Mouse (Mus musculus): ENCODE measurements around the gene Gm10643. TPM values are rescaled to one million over a fixed set of nuclear protein-coding genes. Genes with fewer than 3 reads are reported as not detected.

Gm10643 gene
- polyA plus RNA-seq, 1 experiment from 2014 or later: 1.7 TPM

GRCm38 (mm10) chr8:84087821-84088220 lies 22.9 kb upstream of the Gm10643 start:
- no peak overlapping the region for H3K27ac ChIP-seq
- 96% methylated on average over 14 of the region's 14 CpGs for WGBS
- H3K27me3 ChIP-seq: no peaks in the 10 kb centered on the region
- peaks cover 11% of the 10 kb centered on the region; the same call in 1 of the 2 replicates for H3K4me1 ChIP-seq (replicated peaks)
- H3K4me2 ChIP-seq: no peak overlapping the region
- ATAC-seq (ENCODE audit: low FRiP score): no peak
- no peak overlapping the region for H3K4me3 ChIP-seq
- no peaks in the 10 kb centered on the region for H3K9me3 ChIP-seq
- peaks cover 92% of the 10 kb centered on the region for H3K36me3 ChIP-seq
- H3K9ac ChIP-seq: no peak overlapping the region

- Histone ChIP-seq H3K9ac (no peak overlapping the region), H3K27ac (no peak overlapping the region), H3K4me3 (no peak overlapping the region), H3K4me1 (replicated peaks) (peaks cover 11% of the 10 kb centered on the region; the same call in 1 of the 2 replicates), H3K9me3 (no peaks in the 10 kb centered on the region), H3K36me3 (peaks cover 92% of the 10 kb centered on the region), H3K4me2 (no peak overlapping the region), H3K27me3 (no peaks in the 10 kb centered on the region)
- no peak for ATAC-seq (ENCODE audit: low FRiP score)
- 93% methylated on average over 7 of the region's 7 CpGs for WGBS
Observed at GRCm38 (mm10) chr8:84087156-84087555, 22.2 kb upstream of the Gm10643 start.

DNA sequence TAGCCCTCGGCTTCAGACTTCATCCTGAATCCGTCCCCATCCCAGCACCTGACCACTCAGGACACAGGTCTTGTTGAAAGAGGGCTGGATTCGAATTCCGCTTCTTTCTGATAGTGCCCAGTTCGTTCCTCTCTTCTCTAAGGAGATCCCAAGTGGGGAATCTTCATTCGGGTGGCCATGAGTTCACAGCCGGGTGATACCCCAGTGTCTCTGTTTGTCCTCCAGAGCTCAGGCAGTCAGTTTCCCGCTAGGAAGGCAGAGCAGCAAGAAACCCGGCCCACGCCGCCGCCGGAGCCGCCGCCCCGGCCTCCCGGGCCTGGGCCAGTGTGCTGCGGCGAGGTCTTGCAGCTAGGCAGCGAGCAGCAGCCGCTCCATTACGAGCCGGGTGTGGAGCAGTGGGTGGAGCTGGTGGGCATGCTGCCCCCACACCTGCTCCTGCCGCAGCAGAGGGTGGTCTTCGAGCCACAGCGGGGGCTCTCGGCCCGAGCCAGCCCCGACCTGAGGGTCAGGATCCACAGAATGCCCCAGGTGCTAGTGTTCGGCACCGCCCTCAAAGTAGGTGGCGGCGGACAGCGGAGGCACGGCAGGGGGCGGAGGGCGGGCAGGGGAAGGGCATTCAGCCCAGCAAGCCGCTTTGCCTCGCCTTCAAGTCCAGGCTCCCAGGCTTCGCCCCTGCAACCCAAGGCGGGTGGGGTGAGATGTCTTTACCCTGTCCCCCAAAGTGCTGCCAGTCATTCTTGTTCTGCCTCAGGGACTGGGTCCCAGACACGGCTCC lies 19.6 kb upstream of the Gm10643 start:
- Histone ChIP-seq H3K4me3 (no peak overlapping the region), H3K4me2 (peak overlapping the region; percentile 1; the same call in 1 of the 2 replicates), H3K36me3 (peaks cover 91% of the 10 kb centered on the region), H3K9ac (peak overlapping the region; percentile 35; the same call in 1 of the 2 replicates), H3K27me3 (no peaks in the 10 kb centered on the region), H3K9me3 (no peaks in the 10 kb centered on the region), H3K27ac (no peak overlapping the region), H3K4me1 (replicated peaks) (peaks cover 11% of the 10 kb centered on the region; the same call in 1 of the 2 replicates)
- ATAC-seq (ENCODE audit: low FRiP score): peak; percentile 57
- 32% methylated on average over 42 of the region's 42 CpGs for WGBS

GRCm38 (mm10) chr8:84083829-84084241 lies 18.9 kb upstream of the Gm10643 start:
- peaks cover 90% of the 10 kb centered on the region for H3K36me3 ChIP-seq
- H3K27ac ChIP-seq: no peak overlapping the region
- H3K4me3 ChIP-seq: no peak overlapping the region
- 16% methylated on average over 8 of the region's 8 CpGs for WGBS
- no peaks in the 10 kb centered on the region for H3K27me3 ChIP-seq
- no peak overlapping the region for H3K4me2 ChIP-seq
- peaks cover 11% of the 10 kb centered on the region; the same call in 1 of the 2 replicates for H3K4me1 ChIP-seq (replicated peaks)
- no peaks in the 10 kb centered on the region for H3K9me3 ChIP-seq
- peak; percentile 40 for ATAC-seq (ENCODE audit: low FRiP score)
- H3K9ac ChIP-seq: no peak overlapping the region; the same call in 1 of the 2 replicates

- peaks cover 86% of the 10 kb centered on the region for H3K36me3 ChIP-seq
- H3K4me2 ChIP-seq: no peak overlapping the region
- no peak overlapping the region for H3K9ac ChIP-seq
- no peaks in the 10 kb centered on the region for H3K27me3 ChIP-seq
- H3K4me3 ChIP-seq: no peak overlapping the region
- H3K4me1 ChIP-seq (replicated peaks): peaks cover 13% of the 10 kb centered on the region
- no peak overlapping the region for H3K27ac ChIP-seq
- no peak for ATAC-seq (ENCODE audit: low FRiP score)
- no peaks in the 10 kb centered on the region for H3K9me3 ChIP-seq
- 93% methylated on average over 5 of the region's 5 CpGs for WGBS
Observed at GRCm38 (mm10) chr8:84079206-84079605, 14.3 kb upstream of the Gm10643 start.

GRCm38 (mm10) chr8:84076849-84077248 lies 11.9 kb upstream of the Gm10643 start:
- ATAC-seq (ENCODE audit: low FRiP score): no peak
- H3K4me2 ChIP-seq: no peak overlapping the region
- 94% methylated on average over 3 of the region's 3 CpGs for WGBS

GRCm38 (mm10) chr8:84076412-84076811 lies 11.5 kb upstream of the Gm10643 start:
- no peak overlapping the region for H3K27ac ChIP-seq
- WGBS: 100% methylated on average over 1 of the region's 1 CpGs
- no peak overlapping the region for H3K4me2 ChIP-seq
- H3K4me3 ChIP-seq: no peak overlapping the region
- H3K36me3 ChIP-seq: peaks cover 62% of the 10 kb centered on the region
- ATAC-seq (ENCODE audit: low FRiP score): no peak
- H3K9ac ChIP-seq: no peak overlapping the region
- peaks cover 34% of the 10 kb centered on the region for H3K4me1 ChIP-seq (replicated peaks)
- H3K9me3 ChIP-seq: no peaks in the 10 kb centered on the region
- no peaks in the 10 kb centered on the region for H3K27me3 ChIP-seq

More at GRCm38 (mm10) chr8:84076849-84077248, 11.9 kb upstream of the Gm10643 start:
- Histone ChIP-seq H3K9ac (no peak overlapping the region), H3K36me3 (peaks cover 66% of the 10 kb centered on the region), H3K27me3 (no peaks in the 10 kb centered on the region), H3K27ac (no peak overlapping the region), H3K9me3 (no peaks in the 10 kb centered on the region), H3K4me1 (replicated peaks) (peaks cover 30% of the 10 kb centered on the region), H3K4me3 (no peak overlapping the region)

- peak overlapping the region; percentile 77 for H3K27ac ChIP-seq
- peaks cover 37% of the 10 kb centered on the region for H3K36me3 ChIP-seq
- 34% methylated on average over 10 of the region's 10 CpGs for WGBS
- peak overlapping the region; percentile 19 for H3K4me2 ChIP-seq
- no peak overlapping the region for H3K4me3 ChIP-seq
- no peaks in the 10 kb centered on the region for H3K9me3 ChIP-seq
- peak overlapping the region; percentile 56 for H3K9ac ChIP-seq
- no peaks in the 10 kb centered on the region for H3K27me3 ChIP-seq
- peaks cover 62% of the 10 kb centered on the region for H3K4me1 ChIP-seq (replicated peaks)
- ATAC-seq (ENCODE audit: low FRiP score): peak; percentile 41
Observed at GRCm38 (mm10) chr8:84073230-84073976, 8.5 kb upstream of the Gm10643 start.

DNA sequence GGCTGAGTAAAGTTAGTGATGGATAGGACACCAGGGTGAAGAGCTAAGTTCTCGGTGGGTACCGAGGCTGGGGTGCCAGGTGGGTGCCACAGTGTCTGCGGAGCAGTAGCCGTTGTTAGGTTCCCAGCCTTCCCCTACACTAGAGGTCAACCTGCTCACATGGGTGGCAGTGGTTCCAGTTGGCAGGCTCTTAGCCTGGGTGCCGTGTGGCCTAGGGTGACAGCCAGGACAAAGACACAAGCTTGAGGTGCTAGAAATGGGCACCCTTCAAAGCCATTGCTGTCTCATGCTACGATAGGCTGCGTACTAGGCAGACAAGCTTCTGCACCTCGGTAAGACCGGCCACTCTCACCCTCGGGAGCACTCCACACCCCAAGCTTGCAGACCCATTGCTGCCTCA lies 7.4 kb upstream of the Gm10643 start:
- WGBS: 90% methylated on average over 10 of the region's 10 CpGs
- Histone ChIP-seq H3K4me3 (no peak overlapping the region), H3K9me3 (no peaks in the 10 kb centered on the region), H3K27me3 (no peaks in the 10 kb centered on the region), H3K36me3 (peaks cover 32% of the 10 kb centered on the region), H3K27ac (peak overlapping the region; percentile 77; the same call in 1 of the 2 replicates), H3K4me2 (no peak overlapping the region), H3K9ac (peak overlapping the region; percentile 39; the same call in 1 of the 2 replicates), H3K4me1 (replicated peaks) (peaks cover 72% of the 10 kb centered on the region)
- ATAC-seq (ENCODE audit: low FRiP score): no peak

DNA sequence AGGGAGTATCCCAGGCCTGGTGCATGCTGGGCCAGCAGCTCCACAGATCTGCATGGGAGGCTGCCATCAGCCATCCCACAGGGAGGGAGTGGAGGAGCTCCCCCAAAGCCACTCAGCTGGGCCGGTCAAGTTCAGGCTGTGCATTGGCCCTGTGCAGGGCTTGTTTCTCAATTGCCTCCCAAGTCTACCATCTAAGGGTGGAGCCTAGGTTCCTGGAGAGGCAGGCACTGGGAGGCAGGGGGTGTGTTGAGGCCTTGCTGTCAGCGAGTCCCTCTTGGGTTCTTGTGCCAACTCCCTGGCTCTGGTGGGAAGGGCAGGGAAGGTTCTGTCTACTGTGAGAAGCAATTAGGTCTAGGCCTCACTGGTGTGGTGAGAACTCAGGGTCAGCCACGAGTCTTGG lies 7.0 kb upstream of the Gm10643 start:
- WGBS: 79% methylated on average over 3 of the region's 3 CpGs
- Histone ChIP-seq H3K9me3 (no peaks in the 10 kb centered on the region), H3K4me1 (replicated peaks) (peaks cover 72% of the 10 kb centered on the region), H3K4me3 (no peak overlapping the region), H3K27ac (0 out of 2 replicates have a peak overlapping the region, but pooled peaks have one; percentile 77), H3K27me3 (no peaks in the 10 kb centered on the region), H3K9ac (peak overlapping the region; percentile 39; the same call in 1 of the 2 replicates), H3K4me2 (no peak overlapping the region), H3K36me3 (peaks cover 28% of the 10 kb centered on the region)
- no peak for ATAC-seq (ENCODE audit: low FRiP score)

GRCm38 (mm10) chr8:84070667-84071066 lies 5.7 kb upstream of the Gm10643 start:
- H3K9me3 ChIP-seq: no peaks in the 10 kb centered on the region
- H3K27ac ChIP-seq: no peak overlapping the region
- H3K4me1 ChIP-seq (replicated peaks): peaks cover 73% of the 10 kb centered on the region
- no peak for ATAC-seq (ENCODE audit: low FRiP score)
- peaks cover 16% of the 10 kb centered on the region for H3K36me3 ChIP-seq
- 85% methylated on average over 2 of the region's 2 CpGs for WGBS
- no peak overlapping the region for H3K9ac ChIP-seq
- H3K4me3 ChIP-seq: no peak overlapping the region
- no peak overlapping the region for H3K4me2 ChIP-seq
- H3K27me3 ChIP-seq: no peaks in the 10 kb centered on the region

DNA sequence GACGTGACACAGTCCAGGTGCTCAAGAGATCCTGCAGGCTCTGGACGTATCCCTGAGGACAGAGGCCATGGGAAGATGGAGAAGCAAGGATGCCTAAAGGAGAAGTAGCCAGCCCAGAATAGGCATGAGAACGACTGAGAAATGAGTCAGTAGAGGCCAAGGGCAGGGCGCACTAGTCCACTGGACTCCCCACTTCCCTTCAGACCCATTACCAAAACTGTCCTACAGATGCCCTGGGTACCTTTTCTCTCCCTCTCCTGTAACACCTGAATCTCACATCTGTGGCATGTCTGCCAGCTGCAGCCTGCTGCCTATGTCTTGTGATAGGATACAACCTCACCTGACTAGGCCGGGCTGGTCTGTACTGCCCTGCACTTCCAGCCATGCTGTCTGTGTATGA lies 5.3 kb upstream of the Gm10643 start:
- Histone ChIP-seq H3K9me3 (no peaks in the 10 kb centered on the region), H3K27me3 (no peaks in the 10 kb centered on the region), H3K9ac (no peak overlapping the region), H3K36me3 (peaks cover 12% of the 10 kb centered on the region), H3K4me2 (no peak overlapping the region), H3K27ac (0 out of 2 replicates have a peak overlapping the region, but pooled peaks have one; percentile 27), H3K4me3 (no peak overlapping the region), H3K4me1 (replicated peaks) (peaks cover 73% of the 10 kb centered on the region)
- no peak for ATAC-seq (ENCODE audit: low FRiP score)
- WGBS: 87% methylated on average over 5 of the region's 5 CpGs
